Mouse (Mus musculus): ENCODE results near the gene Ttll1. TPM values are rescaled to one million over a fixed set of nuclear protein-coding genes. Genes with fewer than 3 reads are reported as not detected.
"Not testable (repeated sequence)": the region's sequence is repeated elsewhere in the genome, so short reads cannot be mapped to it uniquely, and the experiment has no call there.

Ttll1 gene
- polyA plus RNA-seq, 1 experiment from 2014 or later: 10.0 TPM

DNA sequence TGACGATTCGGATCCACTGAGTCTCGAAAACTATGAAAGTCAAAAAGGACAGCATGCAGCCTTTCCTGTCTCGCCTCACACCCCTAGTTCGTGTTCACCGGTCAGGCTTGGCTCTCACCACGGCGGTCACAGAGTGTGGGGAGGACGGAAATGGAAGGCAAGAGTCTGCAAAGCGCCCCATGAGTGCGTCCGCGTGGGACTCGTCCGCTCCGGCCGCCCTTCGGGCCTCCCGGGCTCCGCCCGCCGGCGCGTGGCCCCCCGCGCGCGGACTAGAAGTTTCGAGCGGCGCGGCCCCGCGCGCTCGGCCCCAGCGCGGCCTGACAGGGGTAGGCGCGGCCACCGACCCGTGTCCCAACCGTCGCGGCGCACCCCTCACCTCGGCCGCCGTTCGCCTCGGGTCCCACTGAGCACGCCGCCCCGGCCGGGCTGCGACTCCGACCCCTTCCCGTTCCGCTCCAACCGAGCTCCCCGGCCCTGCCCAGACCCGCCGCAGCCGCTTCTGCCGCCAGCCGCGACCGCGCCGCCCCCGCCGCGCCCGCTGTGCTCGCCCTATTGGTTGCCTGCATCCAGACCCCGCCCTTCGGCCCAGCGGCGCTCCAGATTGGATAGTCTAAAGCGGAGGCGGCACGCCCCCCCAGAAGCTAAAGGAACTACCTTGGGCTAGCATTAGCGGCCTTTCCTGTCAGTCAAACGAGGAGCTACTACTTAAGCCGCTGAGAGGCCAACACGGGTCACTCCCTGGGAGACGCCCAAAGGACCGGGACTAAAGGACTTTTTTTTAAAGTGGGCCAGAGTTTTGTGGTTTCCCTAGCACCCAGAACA, 46.4 kb downstream of the Ttll1 start, which contains the start of gene Pacsin2:
Pacsin2 (minus strand) TSS at position 524 of the 822 bp plus-strand sequence.
- no peaks in the 10 kb centered on the region for H3K9me3 ChIP-seq (replicated peaks)
- peak within 1 kb of the TSS; percentile 90 for H3K27ac ChIP-seq
- peaks cover 17% of the 10 kb centered on the region for H3K36me3 ChIP-seq
- H3K27me3 ChIP-seq (replicated peaks): no peaks in the 10 kb centered on the region; the same call in 1 of the 2 replicates
- H3K4me2 ChIP-seq: peak within 1 kb of the TSS; percentile 93
- H3K4me3 ChIP-seq: peak within 1 kb of the TSS; percentile 85
- H3K4me1 ChIP-seq: peaks cover 51% of the 10 kb centered on the region
- WGBS (ENCODE audit: insufficient replicate concordance): 1% methylated on average over 88 of the region's 88 CpGs
- ATAC-seq: peak; percentile 98
- peak within 1 kb of the TSS; percentile 93 for H3K9ac ChIP-seq

DNA sequence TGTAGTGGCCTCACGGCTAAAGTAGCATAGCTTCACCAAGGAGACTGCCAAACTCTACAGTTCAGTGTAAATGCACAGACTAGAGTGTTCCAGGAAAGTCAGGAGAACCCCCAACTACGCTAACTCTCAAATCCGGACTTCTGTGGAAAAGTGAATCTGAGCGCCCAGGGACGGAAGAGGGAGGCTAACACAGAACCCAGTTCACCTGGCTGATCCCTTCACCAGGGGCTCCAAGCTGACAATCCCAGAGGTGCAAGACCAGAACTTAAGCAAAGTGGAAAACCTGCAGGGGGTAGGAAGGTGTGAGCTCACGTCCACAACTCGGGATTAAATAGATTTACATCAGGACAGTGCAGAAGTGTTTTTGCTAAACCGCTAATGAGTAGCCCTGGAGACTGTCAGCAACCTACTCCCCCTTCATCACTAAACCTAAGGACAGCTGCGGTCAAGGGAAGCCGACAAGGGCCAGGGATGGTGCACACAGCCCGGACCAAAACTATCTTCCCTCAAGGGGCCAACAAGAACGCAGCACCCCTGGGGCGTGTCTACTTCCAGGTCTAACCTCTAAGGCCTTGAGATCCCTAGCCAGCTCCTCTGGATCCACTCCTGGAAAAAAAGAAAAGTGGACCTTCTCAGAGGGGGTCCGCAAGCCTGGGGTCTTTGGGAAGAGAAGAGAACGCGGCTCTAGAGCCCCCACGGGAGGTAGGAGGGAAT, 47.2 kb downstream of the Ttll1 start:
- peak overlapping the region; percentile 85 for H3K4me3 ChIP-seq
- peaks cover 51% of the 10 kb centered on the region for H3K4me1 ChIP-seq
- 13% methylated on average over 17 of the region's 17 CpGs for WGBS (ENCODE audit: insufficient replicate concordance)
- H3K27ac ChIP-seq: peak overlapping the region; percentile 90
- peak overlapping the region; percentile 93 for H3K9ac ChIP-seq
- no peaks in the 10 kb centered on the region; the same call in 1 of the 2 replicates for H3K27me3 ChIP-seq (replicated peaks)
- no peaks in the 10 kb centered on the region for H3K9me3 ChIP-seq (replicated peaks)
- H3K36me3 ChIP-seq: peaks cover 17% of the 10 kb centered on the region
- H3K4me2 ChIP-seq: peak overlapping the region; percentile 93
- ATAC-seq: no peak

- H3K4me1 ChIP-seq: peaks cover 57% of the 10 kb centered on the region
- ATAC-seq; H3K4me3 ChIP-seq; H3K27ac ChIP-seq; H3K9me3 ChIP-seq (replicated peaks); H3K27me3 ChIP-seq (replicated peaks): not testable (repeated sequence)
- H3K4me2 ChIP-seq: peak overlapping the region; percentile 93
- peaks cover 17% of the 10 kb centered on the region for H3K36me3 ChIP-seq
- H3K9ac ChIP-seq: peak overlapping the region; percentile 93; the same call in 1 of the 2 replicates
- WGBS (ENCODE audit: insufficient replicate concordance): 87% methylated on average over 8 of the region's 8 CpGs
Observed at GRCm38 (mm10) chr15:83462349-83462748, 48.3 kb downstream of the Ttll1 start.

- no peak overlapping the region for H3K4me2 ChIP-seq
- H3K9me3 ChIP-seq (replicated peaks): no peaks in the 10 kb centered on the region
- no peak overlapping the region for H3K27ac ChIP-seq
- no peaks in the 10 kb centered on the region for H3K27me3 ChIP-seq (replicated peaks)
- no peak for ATAC-seq
- peaks cover 64% of the 10 kb centered on the region for H3K4me1 ChIP-seq
- H3K36me3 ChIP-seq: peaks cover 17% of the 10 kb centered on the region
- no peak overlapping the region for H3K4me3 ChIP-seq
- WGBS (ENCODE audit: insufficient replicate concordance): 77% methylated on average over 3 of the region's 3 CpGs
- no peak overlapping the region for H3K9ac ChIP-seq
Observed at GRCm38 (mm10) chr15:83460891-83461290, 49.8 kb downstream of the Ttll1 start.

DNA sequence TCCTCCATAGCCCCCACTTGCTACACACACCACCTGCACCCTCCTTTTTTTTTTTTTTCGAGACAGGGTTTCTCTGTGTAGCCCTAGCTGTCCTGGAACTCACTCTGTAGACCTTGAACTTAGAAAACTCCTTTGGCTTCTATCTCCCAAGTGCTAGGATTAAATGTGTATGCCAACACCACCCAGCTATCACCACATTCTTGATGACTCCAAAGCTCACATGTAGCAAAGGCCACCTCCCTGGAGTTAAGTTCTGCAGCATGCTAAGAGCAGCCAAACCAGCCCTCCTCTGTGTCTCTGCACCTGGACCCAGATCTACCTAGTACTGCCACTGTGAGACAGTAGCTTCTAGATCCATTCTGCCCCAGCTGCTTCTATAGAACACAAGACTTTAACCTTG, 53.2 kb downstream of the Ttll1 start:
- Histone ChIP-seq H3K27me3 (replicated peaks) (no peaks in the 10 kb centered on the region), H3K9ac (peak overlapping the region; percentile 41; the same call in 1 of the 2 replicates), H3K4me2 (no peak overlapping the region), H3K4me3 (no peak overlapping the region), H3K27ac (no peak overlapping the region), H3K4me1 (peaks cover 69% of the 10 kb centered on the region), H3K36me3 (peaks cover 17% of the 10 kb centered on the region), H3K9me3 (replicated peaks) (no peaks in the 10 kb centered on the region)
- no peak for ATAC-seq
- 82% methylated on average over 1 of the region's 1 CpGs for WGBS (ENCODE audit: insufficient replicate concordance)

GRCm38 (mm10) chr15:83455637-83456036, 55.1 kb downstream of the Ttll1 start:
- Histone ChIP-seq H3K27me3 (replicated peaks) (no peaks in the 10 kb centered on the region), H3K4me2 (no peak overlapping the region), H3K4me3 (no peak overlapping the region), H3K9me3 (replicated peaks) (no peaks in the 10 kb centered on the region), H3K27ac (no peak overlapping the region), H3K36me3 (peaks cover 9% of the 10 kb centered on the region), H3K4me1 (peaks cover 73% of the 10 kb centered on the region), H3K9ac (no peak overlapping the region)
- ATAC-seq: no peak
- 77% methylated on average over 5 of the region's 5 CpGs for WGBS (ENCODE audit: insufficient replicate concordance)

- ATAC-seq: no peak
- H3K27ac ChIP-seq: no peak overlapping the region
- peaks cover 73% of the 10 kb centered on the region for H3K4me1 ChIP-seq
Observed at GRCm38 (mm10) chr15:83455034-83455433, 55.7 kb downstream of the Ttll1 start.

DNA sequence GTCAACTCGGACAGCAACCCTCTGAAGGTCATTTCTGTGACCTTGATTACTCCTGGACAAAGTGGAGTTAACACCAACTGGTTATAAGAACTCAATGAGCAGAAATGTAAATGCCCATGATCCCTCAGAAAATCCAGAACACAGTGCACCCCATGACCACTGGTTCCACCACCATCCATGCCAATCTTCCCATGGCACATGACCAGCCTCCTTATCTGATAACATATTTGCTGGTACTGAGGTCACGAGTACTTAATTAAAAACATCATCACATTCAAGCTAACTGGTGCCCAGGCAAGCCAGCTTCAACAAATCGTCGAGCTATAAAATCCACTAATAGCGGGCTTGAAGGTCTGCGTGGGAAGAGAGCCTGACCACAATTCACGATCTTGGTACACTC, 56.3 kb downstream of the Ttll1 start:
- no peak for ATAC-seq
- no peaks in the 10 kb centered on the region for H3K36me3 ChIP-seq
- no peak overlapping the region for H3K27ac ChIP-seq
- peaks cover 78% of the 10 kb centered on the region for H3K4me1 ChIP-seq
- WGBS (ENCODE audit: insufficient replicate concordance): 76% methylated on average over 7 of the region's 7 CpGs
- no peaks in the 10 kb centered on the region for H3K27me3 ChIP-seq (replicated peaks)
- no peaks in the 10 kb centered on the region for H3K9me3 ChIP-seq (replicated peaks)
- H3K9ac ChIP-seq: no peak overlapping the region
- H3K4me3 ChIP-seq: no peak overlapping the region
- no peak overlapping the region for H3K4me2 ChIP-seq

More at GRCm38 (mm10) chr15:83455034-83455433, 55.7 kb downstream of the Ttll1 start:
- 70% methylated on average over 3 of the region's 3 CpGs for WGBS (ENCODE audit: insufficient replicate concordance)
- Histone ChIP-seq H3K4me2 (no peak overlapping the region), H3K27me3 (replicated peaks) (no peaks in the 10 kb centered on the region), H3K36me3 (peaks cover 4% of the 10 kb centered on the region; the same call in 1 of the 2 replicates), H3K4me3 (no peak overlapping the region), H3K9me3 (replicated peaks) (no peaks in the 10 kb centered on the region), H3K9ac (no peak overlapping the region)

DNA sequence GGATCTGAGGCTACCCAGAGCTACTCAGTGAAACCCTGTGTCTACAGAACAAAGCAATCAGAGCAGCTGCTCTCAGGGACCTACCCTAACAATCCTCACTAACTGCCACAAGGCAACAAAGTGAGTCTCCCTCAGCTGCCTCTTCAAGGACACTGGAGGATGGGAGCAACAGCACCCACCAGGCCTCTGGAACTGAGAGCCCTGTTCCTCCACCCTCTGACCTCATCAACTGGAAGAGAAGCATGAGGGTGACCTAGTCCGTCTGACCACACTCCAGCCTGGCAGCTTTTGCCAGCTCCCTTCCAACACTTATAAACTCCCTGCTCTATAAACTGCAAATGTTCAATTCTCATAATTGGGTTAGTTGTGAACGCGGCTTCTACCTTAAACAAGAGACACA, 56.8 kb downstream of the Ttll1 start:
- H3K27me3 ChIP-seq (replicated peaks): no peaks in the 10 kb centered on the region
- H3K4me1 ChIP-seq: peaks cover 81% of the 10 kb centered on the region
- H3K4me2 ChIP-seq: no peak overlapping the region
- no peak overlapping the region for H3K9ac ChIP-seq
- H3K36me3 ChIP-seq: no peaks in the 10 kb centered on the region
- no peak for ATAC-seq
- WGBS (ENCODE audit: insufficient replicate concordance): 75% methylated on average over 3 of the region's 3 CpGs
- no peak overlapping the region for H3K4me3 ChIP-seq
- H3K27ac ChIP-seq: peak overlapping the region; percentile 7; the same call in 1 of the 2 replicates
- no peaks in the 10 kb centered on the region for H3K9me3 ChIP-seq (replicated peaks)

DNA sequence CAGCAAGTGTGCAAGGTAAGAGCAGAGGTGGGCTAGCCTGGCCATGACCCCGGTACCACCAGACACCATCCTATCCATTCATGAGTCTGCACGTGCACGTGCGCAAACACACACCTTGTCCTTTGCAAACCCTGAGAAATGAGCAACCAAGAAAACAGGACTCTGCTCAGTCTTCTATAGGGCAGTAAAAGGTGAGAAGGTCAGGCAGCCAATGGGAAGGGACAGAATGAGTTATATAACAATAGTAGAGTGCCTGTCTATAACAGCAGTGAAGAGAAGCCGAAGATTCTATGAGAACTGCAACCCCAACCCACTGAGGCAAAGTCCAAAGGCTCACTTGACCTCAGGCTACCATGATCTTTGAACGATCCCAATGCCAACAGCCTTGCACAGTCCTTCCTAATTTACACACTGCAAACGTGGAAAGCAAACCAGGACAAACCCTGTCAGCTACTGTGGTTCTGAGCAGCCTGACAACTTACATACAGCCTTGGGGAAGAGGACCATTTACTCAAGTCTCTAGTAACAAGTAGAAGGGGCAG, 58.4 kb downstream of the Ttll1 start:
- Histone ChIP-seq H3K4me2 (no peak overlapping the region), H3K36me3 (no peaks in the 10 kb centered on the region), H3K4me3 (no peak overlapping the region), H3K27me3 (replicated peaks) (no peaks in the 10 kb centered on the region), H3K27ac (peak overlapping the region; percentile 59), H3K9me3 (replicated peaks) (no peaks in the 10 kb centered on the region), H3K9ac (no peak overlapping the region), H3K4me1 (peaks cover 91% of the 10 kb centered on the region)
- ATAC-seq: 0 out of 2 replicates have a peak, but pooled peaks have one; percentile 14
- WGBS (ENCODE audit: insufficient replicate concordance): 56% methylated on average over 7 of the region's 7 CpGs

- WGBS (ENCODE audit: insufficient replicate concordance): 49% methylated on average over 7 of the region's 7 CpGs
- ATAC-seq: no peak; the same call in 1 of the 2 replicates
- Histone ChIP-seq H3K27ac (peak overlapping the region; percentile 59), H3K9me3 (replicated peaks) (no peaks in the 10 kb centered on the region), H3K4me2 (0 out of 2 replicates have a peak overlapping the region, but pooled peaks have one; percentile 4), H3K9ac (no peak overlapping the region; the same call in 1 of the 2 replicates), H3K36me3 (no peaks in the 10 kb centered on the region), H3K4me3 (no peak overlapping the region), H3K4me1 (peaks cover 92% of the 10 kb centered on the region), H3K27me3 (replicated peaks) (no peaks in the 10 kb centered on the region)
Observed at GRCm38 (mm10) chr15:83451621-83452210, 59.0 kb downstream of the Ttll1 start.
